Mouse (Mus musculus): Measurements from ENCODE around the gene Abca1. TPM values are rescaled to one million over a fixed set of nuclear protein-coding genes. Genes with fewer than 3 reads are reported as not detected.
A peak's percentile ranks its signal among the peaks of the same experiment; 100 is the strongest.

Abca1 gene
- polyA plus RNA-seq, 1 experiment from 2014 or later, result 5.3 TPM

DNA sequence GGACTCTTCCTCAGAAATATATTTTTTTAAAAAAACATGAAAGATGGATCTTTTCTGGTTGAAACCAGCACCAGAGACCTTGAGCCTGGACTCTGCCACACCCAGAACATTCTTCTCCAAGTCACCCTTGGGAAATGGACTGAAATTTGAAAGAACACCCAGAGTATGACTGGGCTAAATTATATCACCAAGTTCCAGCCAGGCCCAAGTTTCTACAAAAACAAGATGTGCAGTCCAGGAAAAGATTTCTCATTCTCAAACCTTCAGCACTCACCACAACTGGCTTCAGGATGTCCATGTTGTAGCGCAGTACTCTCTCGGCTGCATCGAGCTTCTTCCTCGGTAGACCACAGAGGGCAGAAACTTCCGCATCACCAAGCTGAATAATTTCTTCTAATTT lies 53.0 kb downstream of the Abca1 start:
- no peaks in the 10 kb centered on the region for H3K27me3 ChIP-seq (ENCODE audit: control insufficient read depth, insufficient read depth, low read length)
- no peak for DNase-seq (ENCODE audit: low spot score)
- H3K9me3 ChIP-seq (replicated peaks; ENCODE audit: control insufficient read depth, low read length), result no peaks in the 10 kb centered on the region
- WGBS, result 91% methylated on average over 5 of the region's 5 CpGs
- H3K4me1 ChIP-seq (ENCODE audit: control insufficient read depth, insufficient read depth, low read length), result no peaks in the 10 kb centered on the region
- ATAC-seq (replicated peaks; ENCODE audit: insufficient number of reproducible peaks, low FRiP score, low TSS enrichment, low read depth), result no peak
- no peak overlapping the region for H3K27ac ChIP-seq (replicated peaks; ENCODE audit: low read depth, low read length)
- H3K4me2 ChIP-seq (ENCODE audit: low read depth, low read length), result no peak overlapping the region
- no peak overlapping the region for H3K9ac ChIP-seq (replicated peaks; ENCODE audit: low read length)
- no peaks in the 10 kb centered on the region for H3K36me3 ChIP-seq (replicated peaks; ENCODE audit: control insufficient read depth, insufficient read depth, low read depth, low read length)
- no peak overlapping the region for H3K4me3 ChIP-seq (ENCODE audit: low read depth, low read length)

DNA sequence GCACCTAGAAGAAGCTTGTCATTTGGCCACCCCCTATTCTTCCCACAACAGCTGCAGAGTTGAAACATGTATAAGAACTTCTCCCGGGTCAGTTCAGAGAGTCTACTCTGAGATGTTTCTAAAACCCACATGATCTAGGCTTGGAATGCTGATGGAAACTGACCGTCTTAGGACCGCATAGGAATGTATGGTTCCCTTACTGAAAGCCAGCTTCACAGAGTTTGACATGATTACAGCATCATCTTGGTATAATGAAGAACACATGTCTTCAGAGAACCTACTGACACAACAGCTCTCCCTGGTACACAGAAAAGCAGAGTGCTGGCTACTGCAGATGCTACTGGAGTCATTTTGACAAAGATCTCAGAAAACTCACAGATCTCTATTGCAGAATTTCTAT lies 53.6 kb downstream of the Abca1 start:
- peak; percentile 39 for DNase-seq (ENCODE audit: low spot score)
- Histone ChIP-seq H3K4me3 (ENCODE audit: low read depth, low read length) (no peak overlapping the region), H3K9ac (replicated peaks; ENCODE audit: low read length) (no peak overlapping the region), H3K4me1 (ENCODE audit: control insufficient read depth, insufficient read depth, low read length) (no peaks in the 10 kb centered on the region), H3K27me3 (ENCODE audit: control insufficient read depth, insufficient read depth, low read length) (no peaks in the 10 kb centered on the region), H3K9me3 (replicated peaks; ENCODE audit: control insufficient read depth, low read length) (no peaks in the 10 kb centered on the region), H3K36me3 (replicated peaks; ENCODE audit: control insufficient read depth, insufficient read depth, low read depth, low read length) (no peaks in the 10 kb centered on the region), H3K27ac (replicated peaks; ENCODE audit: low read depth, low read length) (no peak overlapping the region), H3K4me2 (ENCODE audit: low read depth, low read length) (no peak overlapping the region)
- 48% methylated on average over 3 of the region's 3 CpGs for WGBS
- no peak for ATAC-seq (replicated peaks; ENCODE audit: insufficient number of reproducible peaks, low FRiP score, low TSS enrichment, low read depth)

DNA sequence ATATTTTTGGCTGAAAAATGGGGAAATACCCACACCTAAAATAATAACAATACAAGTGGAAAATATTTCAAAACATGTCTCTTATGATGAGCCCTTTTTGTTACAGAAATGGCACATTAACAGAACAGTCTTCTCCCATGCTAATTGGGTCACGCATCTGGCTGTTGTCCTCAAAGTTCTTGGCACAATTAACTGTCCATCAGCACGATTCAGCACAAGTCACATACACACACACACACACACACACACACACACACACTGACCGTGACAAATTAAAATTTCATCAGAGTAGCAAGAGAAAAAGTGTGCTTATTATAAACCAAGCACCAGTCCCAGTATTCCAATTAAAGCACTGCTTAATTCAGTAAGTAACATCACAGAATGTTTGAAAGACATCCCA lies 55.1 kb downstream of the Abca1 start:
- no peaks in the 10 kb centered on the region for H3K27me3 ChIP-seq (ENCODE audit: control insufficient read depth, insufficient read depth, low read length)
- H3K27ac ChIP-seq (replicated peaks; ENCODE audit: low read depth, low read length), result no peak overlapping the region
- DNase-seq (ENCODE audit: low spot score), result no peak
- no peaks in the 10 kb centered on the region for H3K9me3 ChIP-seq (replicated peaks; ENCODE audit: control insufficient read depth, low read length)
- 93% methylated on average over 3 of the region's 3 CpGs for WGBS
- H3K4me3 ChIP-seq (ENCODE audit: low read depth, low read length), result no peak overlapping the region
- no peak overlapping the region for H3K9ac ChIP-seq (replicated peaks; ENCODE audit: low read length)
- no peak for ATAC-seq (replicated peaks; ENCODE audit: insufficient number of reproducible peaks, low FRiP score, low TSS enrichment, low read depth)
- no peaks in the 10 kb centered on the region for H3K4me1 ChIP-seq (ENCODE audit: control insufficient read depth, insufficient read depth, low read length)
- H3K4me2 ChIP-seq (ENCODE audit: low read depth, low read length), result no peak overlapping the region
- H3K36me3 ChIP-seq (replicated peaks; ENCODE audit: control insufficient read depth, insufficient read depth, low read depth, low read length), result no peaks in the 10 kb centered on the region

DNA sequence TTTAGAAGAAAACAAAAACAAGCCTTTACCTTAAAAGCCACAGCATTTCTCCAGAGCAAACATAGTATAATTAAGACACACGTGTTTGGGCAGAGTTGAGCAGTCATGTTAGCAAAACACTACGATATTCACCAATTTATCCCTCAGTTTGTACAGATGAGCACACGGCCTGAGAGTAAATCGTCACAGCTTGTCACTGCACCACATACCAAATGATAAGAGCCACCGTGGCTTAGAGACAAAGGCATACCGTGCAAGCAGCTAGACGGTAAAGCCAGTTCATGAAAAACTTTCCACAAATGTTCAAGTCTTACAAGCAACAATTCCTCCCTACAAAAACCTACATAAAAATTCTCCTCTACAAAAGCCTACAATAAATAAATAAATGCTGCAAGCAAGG lies 57.2 kb downstream of the Abca1 start:
- no peaks in the 10 kb centered on the region for H3K9me3 ChIP-seq (replicated peaks; ENCODE audit: control insufficient read depth, low read length)
- H3K9ac ChIP-seq (replicated peaks; ENCODE audit: low read length), result no peak overlapping the region
- H3K4me3 ChIP-seq (ENCODE audit: low read depth, low read length), result no peak overlapping the region
- WGBS, result 89% methylated on average over 7 of the region's 7 CpGs
- no peaks in the 10 kb centered on the region for H3K4me1 ChIP-seq (ENCODE audit: control insufficient read depth, insufficient read depth, low read length)
- H3K27ac ChIP-seq (replicated peaks; ENCODE audit: low read depth, low read length), result no peak overlapping the region
- DNase-seq (ENCODE audit: low spot score) (no peak), ATAC-seq (replicated peaks; ENCODE audit: insufficient number of reproducible peaks, low FRiP score, low TSS enrichment, low read depth) (no peak)
- H3K27me3 ChIP-seq (ENCODE audit: control insufficient read depth, insufficient read depth, low read length), result no peaks in the 10 kb centered on the region
- no peak overlapping the region for H3K4me2 ChIP-seq (ENCODE audit: low read depth, low read length)
- H3K36me3 ChIP-seq (replicated peaks; ENCODE audit: control insufficient read depth, insufficient read depth, low read depth, low read length), result no peaks in the 10 kb centered on the region

DNA sequence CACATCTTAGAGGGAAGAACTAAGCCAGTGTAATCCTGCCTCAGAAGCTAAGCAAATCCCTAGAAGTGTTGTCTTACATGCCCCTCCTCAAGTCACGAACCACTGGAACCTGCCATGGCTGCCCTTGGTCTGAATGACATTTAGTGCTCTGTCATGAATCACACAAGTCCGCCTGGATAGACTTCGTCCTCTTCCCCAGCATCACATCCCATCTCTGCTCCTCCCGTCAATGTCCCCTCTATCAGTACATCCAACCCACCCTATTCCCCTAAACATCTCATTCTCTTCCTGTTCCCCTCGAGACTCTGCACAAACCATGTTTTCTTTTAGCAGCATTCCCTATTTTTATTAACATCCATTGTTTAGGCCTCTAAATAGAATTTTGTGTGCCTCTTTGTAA lies 58.4 kb downstream of the Abca1 start:
- DNase-seq (ENCODE audit: low spot score), result no peak
- H3K4me2 ChIP-seq (ENCODE audit: low read depth, low read length), result no peak overlapping the region
- no peak for ATAC-seq (replicated peaks; ENCODE audit: insufficient number of reproducible peaks, low FRiP score, low TSS enrichment, low read depth)
- H3K36me3 ChIP-seq (replicated peaks; ENCODE audit: control insufficient read depth, insufficient read depth, low read depth, low read length), result no peaks in the 10 kb centered on the region
- no peaks in the 10 kb centered on the region for H3K4me1 ChIP-seq (ENCODE audit: control insufficient read depth, insufficient read depth, low read length)
- 83% methylated on average over 5 of the region's 5 CpGs for WGBS
- no peaks in the 10 kb centered on the region for H3K9me3 ChIP-seq (replicated peaks; ENCODE audit: control insufficient read depth, low read length)
- no peaks in the 10 kb centered on the region for H3K27me3 ChIP-seq (ENCODE audit: control insufficient read depth, insufficient read depth, low read length)
- no peak overlapping the region for H3K9ac ChIP-seq (replicated peaks; ENCODE audit: low read length)
- no peak overlapping the region for H3K4me3 ChIP-seq (ENCODE audit: low read depth, low read length)
- H3K27ac ChIP-seq (replicated peaks; ENCODE audit: low read depth, low read length), result 0 out of 2 replicates have a peak overlapping the region, but pooled peaks have one; percentile 20

DNA sequence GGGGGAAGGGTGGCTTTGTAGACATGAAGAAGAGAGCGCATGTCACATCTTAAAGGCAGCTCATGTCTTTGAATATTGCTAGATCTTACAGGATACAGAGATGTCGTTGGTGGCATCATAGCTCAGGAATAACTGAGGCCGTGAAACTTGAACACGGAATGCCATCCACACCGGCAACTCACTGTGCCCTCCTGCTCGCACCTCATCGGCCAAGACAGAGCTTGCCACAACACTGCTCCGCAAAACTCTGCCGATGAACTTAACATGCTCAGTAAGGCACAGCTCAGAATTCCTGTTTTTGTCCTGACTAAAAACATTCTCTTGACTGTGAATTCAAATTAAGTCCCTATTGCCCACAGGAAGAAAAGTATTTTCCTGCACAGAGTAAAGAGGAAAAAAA lies 59.2 kb downstream of the Abca1 start:
- DNase-seq (ENCODE audit: low spot score) (no peak), ATAC-seq (replicated peaks; ENCODE audit: insufficient number of reproducible peaks, low FRiP score, low TSS enrichment, low read depth) (no peak)
- no peak overlapping the region for H3K9ac ChIP-seq (replicated peaks; ENCODE audit: low read length)
- H3K27ac ChIP-seq (replicated peaks; ENCODE audit: low read depth, low read length), result no peak overlapping the region
- H3K36me3 ChIP-seq (replicated peaks; ENCODE audit: control insufficient read depth, insufficient read depth, low read depth, low read length), result no peaks in the 10 kb centered on the region
- 91% methylated on average over 9 of the region's 9 CpGs for WGBS
- H3K4me2 ChIP-seq (ENCODE audit: low read depth, low read length), result no peak overlapping the region
- no peaks in the 10 kb centered on the region for H3K4me1 ChIP-seq (ENCODE audit: control insufficient read depth, insufficient read depth, low read length)
- H3K9me3 ChIP-seq (replicated peaks; ENCODE audit: control insufficient read depth, low read length), result no peaks in the 10 kb centered on the region
- no peaks in the 10 kb centered on the region for H3K27me3 ChIP-seq (ENCODE audit: control insufficient read depth, insufficient read depth, low read length)
- H3K4me3 ChIP-seq (ENCODE audit: low read depth, low read length), result no peak overlapping the region

DNA sequence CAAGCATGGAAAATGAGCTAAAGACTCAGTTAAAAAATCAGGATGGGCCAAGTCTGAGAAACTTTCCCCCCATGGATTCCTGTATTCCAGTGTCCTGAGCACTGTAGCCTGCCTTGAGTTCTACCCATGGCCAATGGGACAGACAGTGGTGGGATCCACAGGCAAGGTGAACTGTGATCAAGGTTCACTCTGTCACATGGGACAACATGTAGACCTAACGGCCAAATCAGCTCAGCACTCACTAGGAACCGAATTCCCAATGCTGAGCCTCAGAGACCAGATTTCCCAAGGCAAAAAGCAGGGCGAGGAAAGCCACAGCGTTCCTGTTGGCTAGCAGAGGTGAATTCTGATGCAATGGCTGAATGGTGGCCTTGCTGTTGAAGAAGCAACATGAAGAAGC lies 64.8 kb downstream of the Abca1 start:
- WGBS, result 89% methylated on average over 4 of the region's 4 CpGs

DNA sequence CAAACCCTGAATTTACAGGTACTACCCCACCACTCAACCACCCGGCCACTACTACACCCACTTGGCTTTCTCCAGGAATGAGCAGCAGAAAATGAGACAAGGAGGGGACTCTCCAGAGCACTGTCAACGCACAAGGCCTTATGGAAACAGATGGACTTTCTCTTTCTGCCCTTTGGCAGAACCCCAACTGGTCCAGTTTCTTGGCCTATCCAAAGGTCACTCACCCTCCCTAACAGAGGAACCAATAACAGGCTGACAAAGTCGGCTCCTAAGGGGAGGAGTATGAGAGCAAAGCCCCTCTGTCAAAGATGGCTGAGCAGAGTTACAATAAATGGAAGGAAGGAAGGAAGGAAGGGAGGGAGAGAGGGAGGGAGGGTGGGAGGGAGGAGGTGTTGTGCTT lies 65.4 kb downstream of the Abca1 start:
- Histone ChIP-seq H3K9ac (replicated peaks; ENCODE audit: low read length) (no peak overlapping the region), H3K27ac (replicated peaks; ENCODE audit: low read depth, low read length) (no peak overlapping the region), H3K4me2 (ENCODE audit: low read depth, low read length) (no peak overlapping the region), H3K4me1 (ENCODE audit: control insufficient read depth, insufficient read depth, low read length) (no peaks in the 10 kb centered on the region), H3K36me3 (replicated peaks; ENCODE audit: control insufficient read depth, insufficient read depth, low read depth, low read length) (no peaks in the 10 kb centered on the region), H3K27me3 (ENCODE audit: control insufficient read depth, insufficient read depth, low read length) (no peaks in the 10 kb centered on the region), H3K4me3 (ENCODE audit: low read depth, low read length) (no peak overlapping the region), H3K9me3 (replicated peaks; ENCODE audit: control insufficient read depth, low read length) (no peaks in the 10 kb centered on the region)
- 70% methylated on average over 3 of the region's 3 CpGs for WGBS
- no peak for DNase-seq (ENCODE audit: low spot score)
- no peak for ATAC-seq (replicated peaks; ENCODE audit: insufficient number of reproducible peaks, low FRiP score, low TSS enrichment, low read depth)

More for the DNA sequence above, 64.8 kb downstream of the Abca1 start:
- Histone ChIP-seq H3K36me3 (replicated peaks; ENCODE audit: control insufficient read depth, insufficient read depth, low read depth, low read length) (no peaks in the 10 kb centered on the region), H3K4me3 (ENCODE audit: low read depth, low read length) (no peak overlapping the region), H3K9me3 (replicated peaks; ENCODE audit: control insufficient read depth, low read length) (no peaks in the 10 kb centered on the region), H3K9ac (replicated peaks; ENCODE audit: low read length) (no peak overlapping the region), H3K4me1 (ENCODE audit: control insufficient read depth, insufficient read depth, low read length) (no peaks in the 10 kb centered on the region), H3K27me3 (ENCODE audit: control insufficient read depth, insufficient read depth, low read length) (no peaks in the 10 kb centered on the region), H3K27ac (replicated peaks; ENCODE audit: low read depth, low read length) (no peak overlapping the region), H3K4me2 (ENCODE audit: low read depth, low read length) (no peak overlapping the region)
- DNase-seq (ENCODE audit: low spot score) (no peak), ATAC-seq (replicated peaks; ENCODE audit: insufficient number of reproducible peaks, low FRiP score, low TSS enrichment, low read depth) (no peak)
